Mouse (Mus musculus): ENCODE measurements around the gene Prdx6. TPM values are rescaled to one million over a fixed set of nuclear protein-coding genes. Genes with fewer than 3 reads are reported as not detected.
A peak's percentile ranks its signal among the peaks of the same experiment; 100 is the strongest.

The Prdx6 gene
- total RNA-seq (2021) = 100 to 1,000 TPM; 307 to 605 TPM
- long read RNA-seq, experiment 1, transcript Prdx6-208 (4 exons, 1,294 nt) = minor isoform, 5 of 249 reads
- long read RNA-seq, experiment 1, transcript Prdx6-202 (5 exons, 2,387 nt) = major isoform, 226 of 249 reads
- long read RNA-seq, experiment 1, partial matches to known transcripts = 11 of 249 reads
- long read RNA-seq, experiment 1, other reads (novel, unspliced or antisense) = 6 of 249 reads
- long read RNA-seq, experiment 2, transcript Prdx6-209 (1 exons, 2,558 nt) = minor isoform, 8 of 1,100 reads
- long read RNA-seq, experiment 2, transcript Prdx6-202 (5 exons, 2,387 nt) = major isoform, 976 of 1,100 reads
- long read RNA-seq, experiment 2, transcript Prdx6-201 (6 exons, 959 nt) = minor isoform, 19 of 1,100 reads
- long read RNA-seq, experiment 2, transcript Prdx6-208 (4 exons, 1,294 nt) = minor isoform, 12 of 1,100 reads
- long read RNA-seq, experiment 2, partial matches to known transcripts = 52 of 1,100 reads
- long read RNA-seq, experiment 2, other reads (novel, unspliced or antisense) = 29 of 1,100 reads

- DNase-seq (ENCODE audit: low spot score in 2 of 2) = peak; percentile 78 to 85
Measured at GRCm38 (mm10) chr1:161250604-161251416, at the start of gene Prdx6. Gene Prdx6, minus strand, starts transcription at chr1:161251219.

GRCm38 (mm10) chr1:161288256-161288655 is 37.2 kb upstream of the Prdx6 start:
- no peak for DNase-seq (ENCODE audit: low spot score in 2 of 2)

DNA sequence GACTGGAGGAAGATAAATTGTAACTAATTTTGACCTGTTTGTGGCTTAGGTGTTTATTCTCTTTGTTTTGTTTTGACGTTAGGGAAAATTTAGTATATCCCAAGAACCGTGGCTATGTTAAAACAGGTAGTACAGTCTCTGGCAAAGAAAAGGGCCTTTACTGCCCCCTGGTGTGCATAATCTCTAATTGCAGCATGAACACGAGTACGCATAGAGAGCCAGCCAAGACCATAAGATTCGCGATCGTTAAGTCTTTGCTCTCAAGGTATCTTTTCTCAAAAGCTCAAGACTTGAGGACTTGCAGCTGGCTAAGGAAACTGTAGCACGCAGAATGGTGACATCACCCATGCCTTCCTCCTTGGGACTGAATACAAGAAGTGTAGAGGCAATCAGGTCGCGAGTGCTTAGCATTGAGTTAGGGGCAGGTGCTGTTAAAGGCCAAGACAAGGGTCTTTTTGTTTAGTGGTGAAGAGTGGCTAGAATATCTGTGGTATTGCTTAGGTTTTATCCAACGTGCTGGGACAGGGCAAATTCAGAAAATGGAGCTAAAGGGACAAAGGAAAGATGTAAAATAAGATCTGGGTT is 35.8 kb upstream of the Prdx6 start:
- DNase-seq (ENCODE audit: low spot score in 2 of 2) = peak; percentile 42 to 53

DNA sequence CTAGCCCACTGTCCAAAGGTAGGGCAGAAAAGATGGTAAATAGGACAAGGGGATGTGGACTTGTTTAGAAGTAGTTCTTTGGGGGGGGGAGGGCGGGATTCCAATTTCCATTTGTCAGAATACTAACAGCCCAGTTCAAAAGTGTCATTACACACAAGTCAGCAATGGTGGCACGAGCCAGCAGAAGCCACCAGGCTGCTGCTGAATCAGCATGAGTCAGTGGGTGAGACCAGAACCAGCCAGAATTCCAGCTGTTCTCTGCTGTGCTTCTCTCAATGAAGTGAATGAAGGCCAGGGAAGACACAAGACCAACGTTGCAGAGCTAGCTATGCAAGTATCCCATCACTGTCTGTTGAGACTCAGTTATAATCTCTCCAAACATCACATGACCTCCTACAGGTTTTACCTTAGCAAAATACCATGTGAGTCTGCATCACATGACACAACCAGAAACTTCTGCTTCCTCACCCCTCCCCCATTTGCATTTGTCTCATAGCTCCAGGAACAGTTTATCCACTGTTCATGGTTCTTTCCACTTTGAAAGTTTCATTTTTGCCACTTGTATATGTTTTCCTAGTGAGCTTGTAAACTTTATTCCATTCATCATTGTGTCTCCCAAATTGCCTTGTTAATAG is 30.2 kb upstream of the Prdx6 start:
- no peak for DNase-seq (ENCODE audit: low spot score in 2 of 2)

DNA sequence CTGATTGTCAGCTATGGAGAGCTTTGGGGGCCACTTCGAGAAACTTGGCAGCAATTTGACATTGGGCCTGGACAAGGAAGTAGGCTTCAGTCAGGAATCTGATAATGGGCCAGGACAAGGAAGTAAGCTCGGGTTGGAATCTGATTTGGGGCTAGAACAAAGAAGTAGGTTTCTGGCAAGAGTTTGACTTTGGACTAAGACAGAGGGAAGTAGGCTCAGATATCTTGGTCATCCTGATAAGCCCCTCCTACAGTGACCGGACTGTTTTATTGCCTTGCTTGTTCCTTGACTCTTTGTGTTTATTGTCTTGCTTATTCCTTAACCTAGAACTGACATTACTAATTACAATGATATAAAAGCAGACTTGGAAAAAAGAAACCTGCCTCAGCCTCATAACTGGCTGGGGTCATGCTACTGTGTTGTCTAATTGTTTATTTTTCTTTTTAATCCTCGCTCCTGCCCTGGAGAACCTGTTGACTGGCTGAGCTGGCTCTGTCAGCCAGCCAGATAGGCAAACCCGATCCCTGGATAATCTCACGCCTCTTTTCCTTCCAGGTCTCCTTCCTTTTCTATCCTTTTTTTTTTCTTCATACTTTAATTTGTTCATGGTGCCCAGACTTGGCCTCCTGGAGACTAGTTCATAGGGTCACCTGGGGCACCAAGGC is 28.4 kb upstream of the Prdx6 start:
- DNase-seq (ENCODE audit: low spot score in 2 of 2) = no peak

DNA sequence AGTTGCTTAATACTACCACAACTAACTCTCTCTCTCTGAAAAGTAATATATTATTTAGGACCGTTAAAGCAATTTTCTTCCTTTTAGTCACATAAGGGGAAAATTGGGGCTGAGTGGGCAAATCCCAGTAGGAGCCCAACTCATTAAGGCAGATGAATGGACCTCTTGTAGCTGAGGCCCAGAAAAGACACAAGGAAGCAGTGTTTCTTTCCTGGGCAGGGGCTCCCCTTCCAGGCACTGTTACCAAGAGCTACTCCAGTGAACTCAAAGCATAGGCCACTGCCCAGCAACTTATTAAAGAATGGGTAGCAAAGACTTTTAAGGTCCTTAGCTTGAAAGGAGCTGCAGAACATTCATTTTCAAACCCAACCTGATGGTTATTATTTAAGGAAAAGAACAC is 22.5 kb upstream of the Prdx6 start:
- no peak for DNase-seq (ENCODE audit: low spot score in 2 of 2)

- DNase-seq (ENCODE audit: low spot score in 2 of 2) = no peak
Measured at GRCm38 (mm10) chr1:161271461-161271810, 20.4 kb upstream of the Prdx6 start.

- DNase-seq (ENCODE audit: low spot score in 2 of 2) = no peak
Measured at GRCm38 (mm10) chr1:161270776-161271460, 19.9 kb upstream of the Prdx6 start.

DNA sequence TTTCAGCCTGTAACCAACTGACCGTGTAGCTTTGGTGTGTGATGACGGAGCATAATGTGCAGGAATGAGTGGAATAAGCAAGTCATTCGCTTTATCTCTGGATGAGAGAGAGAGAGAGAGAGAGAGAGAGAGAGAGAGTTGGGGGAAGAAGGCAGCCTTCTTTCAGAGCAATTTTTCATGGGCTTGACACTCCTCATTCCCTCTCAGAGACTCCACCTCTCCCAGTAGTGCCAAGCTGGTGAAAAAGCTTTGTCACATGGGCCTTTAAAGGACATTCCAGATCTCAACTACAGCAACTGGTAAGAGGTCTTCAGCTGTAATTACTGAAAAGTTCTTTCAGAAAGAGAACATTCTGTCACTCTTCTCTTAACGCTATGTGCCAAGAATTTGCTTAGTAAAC is 18.3 kb upstream of the Prdx6 start:
- no peak for DNase-seq (ENCODE audit: low spot score in 2 of 2)

DNA sequence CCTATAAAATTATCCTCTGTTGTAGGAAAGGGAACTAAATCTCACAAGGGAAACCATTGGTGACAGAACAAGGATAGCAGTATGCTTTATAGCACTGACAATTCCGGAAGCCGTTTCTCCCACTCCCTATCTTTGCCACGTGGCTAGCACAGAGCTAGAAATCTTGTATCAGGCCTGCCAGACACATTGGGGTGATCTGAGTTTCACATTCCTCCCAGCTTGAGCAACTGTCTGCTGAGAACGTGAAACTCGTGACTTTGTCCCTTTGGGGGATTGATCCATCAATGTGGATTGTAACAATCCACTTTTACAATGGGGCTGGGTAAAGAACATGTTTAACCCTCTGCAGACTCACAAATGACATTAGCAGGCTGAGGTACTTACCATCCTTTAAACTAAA is 17.9 kb upstream of the Prdx6 start:
- DNase-seq (ENCODE audit: low spot score in 2 of 2) = no peak

- DNase-seq (ENCODE audit: low spot score in 2 of 2) = no peak
Measured at GRCm38 (mm10) chr1:161268116-161268515, 17.1 kb upstream of the Prdx6 start.

GRCm38 (mm10) chr1:161264961-161265360 is 13.9 kb upstream of the Prdx6 start:
- DNase-seq (ENCODE audit: low spot score in 2 of 2) = no peak

DNA sequence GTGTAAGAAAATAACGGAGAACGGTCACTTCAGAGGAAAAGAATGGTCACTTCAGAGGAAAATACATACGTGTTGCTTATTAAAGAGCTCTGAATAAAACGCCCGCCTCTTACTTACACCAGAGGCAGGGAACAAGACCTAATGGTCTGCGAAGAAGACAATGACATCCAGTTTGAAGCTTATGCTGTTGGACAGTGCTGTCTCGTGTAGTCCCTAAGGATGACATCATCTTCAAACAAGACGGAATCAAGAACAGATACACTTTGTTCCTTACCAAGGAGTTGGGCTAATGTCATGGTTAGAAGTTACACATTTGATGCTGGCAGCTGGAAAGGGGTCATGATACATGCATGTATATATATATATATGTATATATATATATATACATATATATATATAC is 12.6 kb upstream of the Prdx6 start:
- no peak for DNase-seq (ENCODE audit: low spot score in 2 of 2)

DNA sequence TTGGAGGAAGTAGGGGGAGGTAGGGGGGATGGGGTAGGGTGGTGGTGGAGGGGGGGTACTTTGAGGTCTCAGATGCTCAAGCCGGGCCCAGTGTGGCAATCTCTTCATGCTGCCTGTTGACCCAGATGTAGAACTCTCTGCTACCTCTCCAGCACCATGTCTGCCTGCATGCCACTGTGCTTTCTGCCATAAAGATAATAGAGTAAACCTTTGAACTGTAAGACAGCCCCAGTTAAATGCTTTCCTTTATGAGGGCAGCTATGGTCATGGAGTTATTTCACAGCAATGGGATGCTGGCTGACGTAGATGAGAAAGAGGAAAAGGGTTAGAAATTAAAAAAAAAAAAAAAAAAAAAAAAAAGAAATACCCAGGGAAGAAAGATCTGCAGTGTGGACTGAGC is 11.5 kb upstream of the Prdx6 start:
- DNase-seq (ENCODE audit: low spot score in 2 of 2) = no peak

- no peak for DNase-seq (ENCODE audit: low spot score in 2 of 2)
Measured at GRCm38 (mm10) chr1:161260761-161261160, 9.7 kb upstream of the Prdx6 start.

DNA sequence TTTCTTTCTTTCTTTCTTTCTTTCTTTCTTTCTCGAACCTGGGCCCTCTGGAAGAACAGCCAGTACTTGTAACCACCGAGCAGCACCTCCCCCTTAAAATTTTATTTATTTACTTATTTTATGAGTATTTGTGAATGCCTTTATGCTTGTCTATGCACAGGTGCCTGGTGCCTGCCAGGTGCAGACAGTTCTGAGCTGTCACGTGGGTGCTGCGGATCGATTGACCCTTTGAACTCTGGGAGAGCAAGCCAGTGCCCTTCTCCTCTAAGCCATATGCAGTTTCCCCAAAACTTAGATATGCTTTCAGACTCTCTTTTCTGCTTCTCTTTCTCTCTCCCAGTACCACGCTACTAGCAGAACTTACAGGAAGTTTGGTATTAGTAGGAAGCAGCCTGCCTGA is 8.1 kb upstream of the Prdx6 start:
- no peak for DNase-seq (ENCODE audit: low spot score in 2 of 2)

GRCm38 (mm10) chr1:161258331-161258730 is 7.3 kb upstream of the Prdx6 start:
- no peak for DNase-seq (ENCODE audit: low spot score in 2 of 2)

- no peak for DNase-seq (ENCODE audit: low spot score in 2 of 2)
Measured at GRCm38 (mm10) chr1:161256918-161257317, 5.9 kb upstream of the Prdx6 start.

DNA sequence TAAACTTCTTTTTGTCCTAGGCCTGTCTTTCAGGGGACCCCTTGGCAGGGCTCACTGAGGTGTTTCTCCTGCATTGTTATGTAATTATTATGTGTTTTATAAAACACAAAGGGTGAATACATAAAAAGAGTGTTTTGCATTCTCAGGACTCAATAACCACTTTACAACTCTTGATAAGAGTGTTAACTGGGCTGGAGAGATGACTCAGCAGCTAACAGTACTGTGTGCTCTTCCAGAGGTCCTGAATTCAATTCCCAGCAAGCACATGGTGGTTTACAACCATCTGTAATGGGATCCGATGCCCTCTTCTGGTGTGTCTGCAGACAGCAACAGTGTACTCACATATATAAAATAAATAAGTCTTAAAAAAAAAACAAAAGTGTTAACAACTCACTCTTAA is 3.3 kb upstream of the Prdx6 start:
- no peak for DNase-seq (ENCODE audit: low spot score in 2 of 2)

DNA sequence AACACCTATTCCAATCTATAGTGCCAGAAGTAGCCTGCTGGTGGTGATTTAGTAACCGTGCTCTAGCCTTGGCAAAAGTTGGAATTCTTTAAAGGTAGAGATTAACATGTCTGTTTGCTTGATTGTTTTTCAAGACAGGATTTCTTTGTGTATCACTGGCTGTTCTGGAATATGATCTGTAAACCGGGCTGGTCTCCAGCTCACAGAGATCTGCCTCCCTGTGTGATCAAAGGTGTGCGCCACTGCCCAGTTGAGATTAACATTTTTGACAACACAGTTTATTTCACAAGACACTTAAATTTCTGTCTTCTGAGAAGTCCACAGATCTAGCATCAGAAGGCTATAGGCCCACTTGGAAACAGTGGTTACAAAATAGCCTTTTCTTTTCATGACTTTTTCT is 1.9 kb upstream of the Prdx6 start:
- no peak for DNase-seq (ENCODE audit: low spot score in 2 of 2)
